Mouse (Mus musculus) heart, postnatal 4 days (tissue): ENCODE data around the gene Iscu. TPM values are rescaled to one million over a fixed set of nuclear protein-coding genes. Genes with fewer than 3 reads are reported as not detected.

Experiments used
- DNase-seq: peaks from one replicate; pipeline ENCODE4 v3.0.0; 2021
- total RNA-seq, 2 experiments: library from RNA; stranded (reverse); gene quantifications; 2 replicates each; pipeline ENCODE4 v1.2.3; 2021

Iscu gene
- total RNA-seq, 2 experiments from 2014 or later: 102 to 104 TPM

GRCm38 (mm10) chr5:113815638-113816152 lies 43.1 kb downstream of the Iscu start:
- DNase-seq: peak; percentile 86

- no peak for DNase-seq
Observed at GRCm38 (mm10) chr5:113818572-113818971, 46.0 kb downstream of the Iscu start.

- DNase-seq: no peak
Observed at GRCm38 (mm10) chr5:113824228-113824627, 51.7 kb downstream of the Iscu start.

- DNase-seq: no peak
Observed at GRCm38 (mm10) chr5:113825558-113825957, 53.0 kb downstream of the Iscu start.

GRCm38 (mm10) chr5:113826619-113827018 lies 54.1 kb downstream of the Iscu start:
- DNase-seq: no peak

Other genes starting within 250 kb of the Iscu start
- 10 to 100 TPM; 12.6 to 14.6 TPM for gene Cmklr1, start 122.3 kb upstream of the Iscu start, total RNA-seq
- not detected for gene 1700069L16Rik, start 48.0 kb upstream of the Iscu start, total RNA-seq
- 1 to 10 TPM; 3.9 to 4.4 TPM for gene Ficd, start 36.9 kb upstream of the Iscu start, total RNA-seq
- gene Sart3, start 238 bp upstream of the Iscu start, total RNA-seq: 10 to 100 TPM; 30.4 to 30.7 TPM
- gene Tmem119, start 27.8 kb downstream of the Iscu start, total RNA-seq: 10 to 100 TPM; 11.7 to 13.7 TPM
- 1 to 10 TPM; 1.3 to 2.1 TPM for gene Selplg, start 59.9 kb downstream of the Iscu start, total RNA-seq
- 100 to 1,000 TPM in 1 of 2 experiments, 10 to 100 TPM in 1; 92.4 to 108 TPM for gene Coro1c, start 136.0 kb downstream of the Iscu start, total RNA-seq
- 10 to 100 TPM; 24.0 to 25.0 TPM for gene Ssh1, start 221.1 kb downstream of the Iscu start, total RNA-seq
- not detected for gene Dao, start 231.0 kb downstream of the Iscu start, total RNA-seq